Mouse (Mus musculus) E14TG2a.4 (cell line): ENCODE results near the gene Gm11541.

ENCODE experiments used
- CTCF ChIP-seq: conservative IDR thresholded peaks from 2 replicates; pipeline ENCODE4 v1.5.1; 2014; ENCODE audit warnings: low read length
- NANOG ChIP-seq: IDR thresholded peaks from 2 replicates; pipeline ENCODE4 v1.6.1; 2014; ENCODE audit warnings: borderline replicate concordance, low read length, mixed read lengths
- POU5F1 ChIP-seq: IDR thresholded peaks from 2 replicates; pipeline ENCODE4 v1.6.1; 2014; ENCODE audit warnings: low read length, borderline replicate concordance

GRCm38 (mm10) chr11:94716754-94717153 is 12.5 kb upstream of the Gm11541 start:
- TF ChIP-seq CTCF: no peak; the same call in 1 of the 2 replicates
- no peak for TF ChIP-seq POU5F1
- TF ChIP-seq NANOG: no peak
